Mouse (Mus musculus): ENCODE measurements around the gene Ypel1. TPM values are rescaled to one million over a fixed set of nuclear protein-coding genes. Genes with fewer than 3 reads are reported as not detected.
A peak's percentile ranks its signal among the peaks of the same experiment; 100 is the strongest.

The Ypel1 gene
- 10.6 and 15.1 TPM in 2 replicates for polyA plus RNA-seq (2015; fragmentation: Nextera tagmentation; extraction: Ambion mirVana)

DNA sequence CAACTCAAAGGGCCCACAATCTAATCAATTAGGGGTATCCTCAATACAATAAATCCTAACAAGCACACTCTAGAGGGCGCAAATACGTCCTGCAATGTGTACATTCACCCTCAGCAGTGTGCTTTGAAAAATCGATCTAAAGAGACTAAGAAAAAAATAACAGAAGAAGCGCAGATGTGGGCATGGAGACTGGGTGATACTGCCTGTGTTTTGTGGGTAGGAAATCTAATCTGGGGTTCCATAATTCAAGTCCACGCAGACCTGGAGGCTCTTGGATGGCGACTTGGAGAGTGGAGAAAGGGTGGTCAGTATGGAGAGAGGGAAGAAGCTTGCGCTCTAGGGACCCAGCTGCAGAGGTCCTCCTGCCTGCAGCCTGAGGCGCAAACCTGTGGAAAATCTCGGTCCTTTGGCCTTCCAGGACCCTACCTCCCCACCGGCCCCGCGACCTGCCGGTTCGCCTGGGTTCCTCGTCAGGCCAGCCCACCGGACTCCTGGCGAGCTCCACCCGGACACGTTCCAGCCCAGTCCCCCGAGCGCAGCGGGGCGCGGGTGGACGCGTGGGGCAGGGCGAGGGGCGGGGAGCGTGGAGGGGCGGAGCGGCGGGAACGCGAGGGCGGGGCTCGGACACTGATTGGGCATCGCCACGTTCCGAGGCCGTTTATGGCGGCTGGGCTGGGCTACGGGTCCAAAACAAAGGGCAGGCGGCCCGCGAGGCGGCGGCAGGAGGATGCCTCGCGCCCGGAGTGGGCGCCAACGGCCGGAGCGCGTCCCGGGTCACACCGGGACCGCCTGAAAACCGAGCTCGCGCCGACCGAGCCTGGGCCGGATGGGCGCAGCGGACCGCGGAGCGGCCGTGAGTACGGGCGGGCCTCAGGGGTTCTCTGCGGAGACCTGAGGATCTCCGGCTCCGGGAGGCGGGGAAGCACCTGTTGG, at the start of gene Ypel1:
Ypel1 (plus strand) TSS at position 186 of the 933 bp plus-strand sequence.
- TF ChIP-seq EP300 (IDR thresholded peaks at IDR 0.05) (no peak), CTCF (IDR thresholded peaks at IDR 0.05) (peak; percentile 45)
- DNase-seq (ENCODE audit: low spot score) = peak; percentile 89
- Histone ChIP-seq H3K36me3 (ENCODE audit: insufficient read depth, low read length) (no peaks in the 10 kb centered on the region), H3K4me2 (replicated peaks; ENCODE audit: low read depth, low read length) (peak within 1 kb of the TSS; percentile 93), H3K27ac (ENCODE audit: low read length) (peak within 1 kb of the TSS; percentile 62), H3K4me3 (ENCODE audit: low read depth, low read length) (peak within 1 kb of the TSS; percentile 67), H3K9ac (replicated peaks; ENCODE audit: low read depth) (peak within 1 kb of the TSS; percentile 44), H3K27me3 (replicated peaks; ENCODE audit: insufficient read depth, low read length) (no peaks in the 10 kb centered on the region), H3K9me3 (ENCODE audit: low read length) (no peaks in the 10 kb centered on the region), H3K4me1 (ENCODE audit: insufficient read depth, low read depth, low read length) (peaks cover 4% of the 10 kb centered on the region; the same call in 1 of the 2 replicates)
- ATAC-seq = peak; percentile 97
- under 1% methylated on average over 48 of the region's 76 CpGs for WGBS

- TF ChIP-seq EP300 (IDR thresholded peaks at IDR 0.05) (no peak), CTCF (IDR thresholded peaks at IDR 0.05) (no peak)
- Histone ChIP-seq H3K27ac (ENCODE audit: low read length) (no peak overlapping the region), H3K9me3 (ENCODE audit: low read length) (no peaks in the 10 kb centered on the region), H3K9ac (replicated peaks; ENCODE audit: low read depth) (no peak overlapping the region), H3K4me2 (replicated peaks; ENCODE audit: low read depth, low read length) (no peak overlapping the region), H3K27me3 (replicated peaks; ENCODE audit: insufficient read depth, low read length) (no peaks in the 10 kb centered on the region), H3K4me1 (ENCODE audit: insufficient read depth, low read depth, low read length) (no peaks in the 10 kb centered on the region), H3K36me3 (ENCODE audit: insufficient read depth, low read length) (peaks cover 14% of the 10 kb centered on the region), H3K4me3 (ENCODE audit: low read depth, low read length) (no peak overlapping the region)
- ATAC-seq (peak; percentile 84), DNase-seq (ENCODE audit: low spot score) (peak; percentile 57)
- WGBS = 62% methylated on average over 3 of the region's 3 CpGs
These were observed 44.9 kb upstream of the Ypel1 start for GRCm38 (mm10) chr16:17024469-17025148.

- Histone ChIP-seq H3K4me2 (replicated peaks; ENCODE audit: low read depth, low read length) (no peak overlapping the region), H3K27me3 (replicated peaks; ENCODE audit: insufficient read depth, low read length) (no peaks in the 10 kb centered on the region), H3K36me3 (ENCODE audit: insufficient read depth, low read length) (peaks cover 17% of the 10 kb centered on the region), H3K9ac (replicated peaks; ENCODE audit: low read depth) (no peak overlapping the region), H3K4me1 (ENCODE audit: insufficient read depth, low read depth, low read length) (no peaks in the 10 kb centered on the region), H3K27ac (ENCODE audit: low read length) (no peak overlapping the region), H3K4me3 (ENCODE audit: low read depth, low read length) (no peak overlapping the region), H3K9me3 (ENCODE audit: low read length) (no peaks in the 10 kb centered on the region)
- 72% methylated on average over 4 of the region's 4 CpGs for WGBS
- TF ChIP-seq EP300 (IDR thresholded peaks at IDR 0.05) (no peak), CTCF (IDR thresholded peaks at IDR 0.05) (no peak)
- no peak for ATAC-seq
- DNase-seq (ENCODE audit: low spot score) = no peak
These were observed 39.4 kb upstream of the Ypel1 start for GRCm38 (mm10) chr16:17029971-17030695.

DNA sequence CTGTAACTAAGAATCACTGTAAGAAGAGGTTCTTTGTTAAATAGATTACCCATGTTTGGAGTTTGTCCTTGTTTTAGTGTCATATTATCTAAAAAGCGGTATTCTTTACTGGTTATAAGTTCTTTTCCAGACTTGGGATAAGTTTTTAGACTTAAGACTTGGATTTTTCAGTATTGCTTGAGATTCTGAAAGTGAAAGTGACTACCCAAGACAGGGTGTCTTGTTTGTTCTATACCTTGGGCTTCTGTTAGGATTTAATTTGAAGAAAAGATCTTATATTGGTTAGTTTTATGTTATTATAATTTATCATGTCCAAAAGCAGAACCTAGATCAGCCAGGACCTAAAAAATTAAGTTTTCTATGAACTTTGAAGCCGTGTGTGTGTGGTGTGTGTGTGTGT, 35.7 kb upstream of the Ypel1 start:
- no peak for TF ChIP-seq CTCF (IDR thresholded peaks at IDR 0.05)
- no peak for TF ChIP-seq EP300 (IDR thresholded peaks at IDR 0.05)
- Histone ChIP-seq H3K4me2 (replicated peaks; ENCODE audit: low read depth, low read length) (no peak overlapping the region), H3K9me3 (ENCODE audit: low read length) (no peaks in the 10 kb centered on the region), H3K4me1 (ENCODE audit: insufficient read depth, low read depth, low read length) (no peaks in the 10 kb centered on the region), H3K27me3 (replicated peaks; ENCODE audit: insufficient read depth, low read length) (no peaks in the 10 kb centered on the region), H3K9ac (replicated peaks; ENCODE audit: low read depth) (no peak overlapping the region), H3K36me3 (ENCODE audit: insufficient read depth, low read length) (peaks cover 29% of the 10 kb centered on the region), H3K27ac (ENCODE audit: low read length) (no peak overlapping the region), H3K4me3 (ENCODE audit: low read depth, low read length) (no peak overlapping the region)
- WGBS = 98% methylated on average over 2 of the region's 2 CpGs
- ATAC-seq = no peak
- DNase-seq (ENCODE audit: low spot score) = no peak

DNA sequence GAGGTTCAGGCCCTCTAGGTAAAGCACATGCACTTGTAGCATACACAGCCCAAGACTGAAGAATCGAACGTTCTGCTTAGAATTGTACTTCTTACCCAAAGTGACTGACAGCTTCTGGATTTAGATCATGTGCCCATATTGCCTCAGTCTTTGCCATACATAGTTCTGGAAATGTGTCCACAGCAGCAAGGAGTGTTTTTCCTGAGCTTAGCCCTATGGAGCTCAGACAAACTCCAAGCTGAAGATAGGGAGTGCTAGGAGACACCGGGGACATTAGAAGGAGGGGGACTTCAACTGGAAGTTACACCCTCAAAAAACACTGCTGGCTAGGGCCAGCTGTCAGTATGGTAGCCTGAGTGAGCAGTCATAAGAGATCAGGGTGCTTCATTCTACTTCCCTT, 28.8 kb upstream of the Ypel1 start:
- no peak for TF ChIP-seq EP300 (IDR thresholded peaks at IDR 0.05)
- TF ChIP-seq CTCF (IDR thresholded peaks at IDR 0.05) = no peak
- peaks cover 40% of the 10 kb centered on the region for H3K36me3 ChIP-seq (ENCODE audit: insufficient read depth, low read length)
- no peak for DNase-seq (ENCODE audit: low spot score)
- H3K27me3 ChIP-seq (replicated peaks; ENCODE audit: insufficient read depth, low read length) = no peaks in the 10 kb centered on the region
- H3K9ac ChIP-seq (replicated peaks; ENCODE audit: low read depth) = no peak overlapping the region
- whole genome bisulfite sequencing = 92% methylated on average over 3 of the region's 3 CpGs
- H3K4me1 ChIP-seq (ENCODE audit: insufficient read depth, low read depth, low read length) = no peaks in the 10 kb centered on the region
- H3K4me2 ChIP-seq (replicated peaks; ENCODE audit: low read depth, low read length) = no peak overlapping the region
- H3K4me3 ChIP-seq (ENCODE audit: low read depth, low read length) = no peak overlapping the region
- ATAC-seq = no peak
- H3K27ac ChIP-seq (ENCODE audit: low read length) = no peak overlapping the region
- H3K9me3 ChIP-seq (ENCODE audit: low read length) = no peaks in the 10 kb centered on the region

DNA sequence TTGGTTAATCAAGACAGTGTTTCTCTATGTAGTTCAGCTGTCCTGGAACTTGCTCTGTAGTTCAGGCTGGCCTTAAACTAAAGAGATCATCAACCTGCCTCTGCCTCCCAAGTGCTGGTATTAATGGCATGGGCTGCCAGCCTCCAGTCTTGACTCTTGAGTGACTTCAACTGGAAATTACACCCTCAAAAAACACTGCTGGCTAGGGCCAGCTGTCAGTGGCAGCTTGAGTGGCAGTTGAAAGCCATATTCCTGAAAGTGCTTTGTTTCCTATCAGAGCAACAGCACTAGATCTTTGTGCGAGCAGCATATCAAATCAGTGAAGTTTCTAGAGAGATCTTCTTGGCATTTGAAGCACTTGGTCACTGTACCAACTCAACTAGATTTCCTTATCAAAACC, 28.1 kb upstream of the Ypel1 start:
- Histone ChIP-seq H3K9ac (replicated peaks; ENCODE audit: low read depth) (no peak overlapping the region), H3K27ac (ENCODE audit: low read length) (no peak overlapping the region), H3K4me1 (ENCODE audit: insufficient read depth, low read depth, low read length) (no peaks in the 10 kb centered on the region), H3K27me3 (replicated peaks; ENCODE audit: insufficient read depth, low read length) (no peaks in the 10 kb centered on the region), H3K4me3 (ENCODE audit: low read depth, low read length) (no peak overlapping the region), H3K4me2 (replicated peaks; ENCODE audit: low read depth, low read length) (no peak overlapping the region), H3K36me3 (ENCODE audit: insufficient read depth, low read length) (peaks cover 34% of the 10 kb centered on the region), H3K9me3 (ENCODE audit: low read length) (no peaks in the 10 kb centered on the region)
- 88% methylated on average over 1 of the region's 1 CpGs for WGBS
- ATAC-seq = no peak
- TF ChIP-seq EP300 (IDR thresholded peaks at IDR 0.05) = no peak
- no peak for TF ChIP-seq CTCF (IDR thresholded peaks at IDR 0.05)
- DNase-seq (ENCODE audit: low spot score) = no peak

All from lung, postnatal 0 days (tissue).